Mouse (Mus musculus): Measurements from ENCODE around the gene Snx29. TPM values are rescaled to one million over a fixed set of nuclear protein-coding genes. Genes with fewer than 3 reads are reported as not detected.

Snx29 gene
- total RNA-seq, 2 experiments from 2014 or later, result 6.2 to 9.0 TPM

GRCm38 (mm10) chr16:11473893-11474505, 151.3 kb downstream of the Snx29 start:
- no peak for ATAC-seq (replicated peaks; ENCODE audit: low FRiP score, poor library complexity, severe bottlenecking)

- ATAC-seq (replicated peaks; ENCODE audit: low FRiP score, poor library complexity, severe bottlenecking), result no peak
These were observed 152.6 kb downstream of the Snx29 start for GRCm38 (mm10) chr16:11475137-11475943.

- no peak for ATAC-seq (replicated peaks; ENCODE audit: low FRiP score, poor library complexity, severe bottlenecking)
These were observed 153.6 kb downstream of the Snx29 start for GRCm38 (mm10) chr16:11476314-11476713.

GRCm38 (mm10) chr16:11476968-11477367, 154.3 kb downstream of the Snx29 start:
- no peak for ATAC-seq (replicated peaks; ENCODE audit: low FRiP score, poor library complexity, severe bottlenecking)

GRCm38 (mm10) chr16:11477591-11477990, 154.9 kb downstream of the Snx29 start:
- no peak for ATAC-seq (replicated peaks; ENCODE audit: low FRiP score, poor library complexity, severe bottlenecking)

- no peak for ATAC-seq (replicated peaks; ENCODE audit: low FRiP score, poor library complexity, severe bottlenecking)
These were observed 156.9 kb downstream of the Snx29 start for GRCm38 (mm10) chr16:11479605-11480004.

GRCm38 (mm10) chr16:11482189-11482588, 159.5 kb downstream of the Snx29 start:
- ATAC-seq (replicated peaks; ENCODE audit: low FRiP score, poor library complexity, severe bottlenecking), result no peak

GRCm38 (mm10) chr16:11494895-11495294, 172.2 kb downstream of the Snx29 start:
- ATAC-seq (replicated peaks; ENCODE audit: low FRiP score, poor library complexity, severe bottlenecking), result no peak

GRCm38 (mm10) chr16:11495923-11496616, 173.4 kb downstream of the Snx29 start:
- ATAC-seq (replicated peaks; ENCODE audit: low FRiP score, poor library complexity, severe bottlenecking), result no peak

GRCm38 (mm10) chr16:11496721-11497120, 174.0 kb downstream of the Snx29 start:
- no peak for ATAC-seq (replicated peaks; ENCODE audit: low FRiP score, poor library complexity, severe bottlenecking)

- no peak for ATAC-seq (replicated peaks; ENCODE audit: low FRiP score, poor library complexity, severe bottlenecking)
These were observed 177.4 kb downstream of the Snx29 start for GRCm38 (mm10) chr16:11500061-11500460.

GRCm38 (mm10) chr16:11501138-11501537, 178.4 kb downstream of the Snx29 start:
- no peak for ATAC-seq (replicated peaks; ENCODE audit: low FRiP score, poor library complexity, severe bottlenecking)

GRCm38 (mm10) chr16:11501611-11502010, 178.9 kb downstream of the Snx29 start:
- ATAC-seq (replicated peaks; ENCODE audit: low FRiP score, poor library complexity, severe bottlenecking), result no peak

GRCm38 (mm10) chr16:11504666-11505491, 182.2 kb downstream of the Snx29 start:
- no peak for ATAC-seq (replicated peaks; ENCODE audit: low FRiP score, poor library complexity, severe bottlenecking)

GRCm38 (mm10) chr16:11505492-11506176, 182.9 kb downstream of the Snx29 start:
- no peak for ATAC-seq (replicated peaks; ENCODE audit: low FRiP score, poor library complexity, severe bottlenecking)

GRCm38 (mm10) chr16:11507188-11507731, 184.6 kb downstream of the Snx29 start:
- ATAC-seq (replicated peaks; ENCODE audit: low FRiP score, poor library complexity, severe bottlenecking), result no peak

- no peak for ATAC-seq (replicated peaks; ENCODE audit: low FRiP score, poor library complexity, severe bottlenecking)
These were observed 185.6 kb downstream of the Snx29 start for GRCm38 (mm10) chr16:11508341-11508740.

GRCm38 (mm10) chr16:11510416-11510815, 187.7 kb downstream of the Snx29 start:
- ATAC-seq (replicated peaks; ENCODE audit: low FRiP score, poor library complexity, severe bottlenecking), result no peak

GRCm38 (mm10) chr16:11510854-11511253, 188.1 kb downstream of the Snx29 start:
- ATAC-seq (replicated peaks; ENCODE audit: low FRiP score, poor library complexity, severe bottlenecking), result no peak
